Mouse (Mus musculus): ENCODE measurements around the gene Hoxb7. TPM values are rescaled to one million over a fixed set of nuclear protein-coding genes. Genes with fewer than 3 reads are reported as not detected.
A peak's percentile ranks its signal among the peaks of the same experiment; 100 is the strongest.

Gene Hoxb7
- polyA plus RNA-seq, 1 experiment from 2014 or later, result 29.3 TPM

GRCm38 (mm10) chr11:96296997-96297396 is 10.6 kb downstream of the Hoxb7 start:
- Histone ChIP-seq H3K27ac (ENCODE audit: low read depth, low read length) (peak overlapping the region; percentile 57; the same call in 1 of the 2 replicates), H3K4me2 (ENCODE audit: low read length) (peak overlapping the region; percentile 34), H3K9ac (ENCODE audit: low read depth, low read length) (peak overlapping the region; percentile 47; the same call in 1 of the 2 replicates)

GRCm38 (mm10) chr11:96297428-96297827 is 11.0 kb downstream of the Hoxb7 start:
- H3K36me3 ChIP-seq (ENCODE audit: control insufficient read depth, insufficient read depth, low read length), result no peaks in the 10 kb centered on the region
- H3K9ac ChIP-seq (ENCODE audit: low read depth, low read length), result no peak overlapping the region
- H3K4me2 ChIP-seq (ENCODE audit: low read length), result peak overlapping the region; percentile 34
- no peak overlapping the region for H3K27ac ChIP-seq (ENCODE audit: low read depth, low read length)
- peak overlapping the region; percentile 35 for H3K4me3 ChIP-seq (ENCODE audit: low read length)
- H3K9me3 ChIP-seq (ENCODE audit: control insufficient read depth, low read length), result no peaks in the 10 kb centered on the region
- H3K4me1 ChIP-seq (ENCODE audit: control insufficient read depth, insufficient read depth, low read depth, low read length), result no peaks in the 10 kb centered on the region
- H3K27me3 ChIP-seq (replicated peaks; ENCODE audit: control insufficient read depth, insufficient read depth, low read length), result peaks cover 54% of the 10 kb centered on the region
- ATAC-seq, result no peak
- WGBS, result 4% methylated on average over 3 of the region's 3 CpGs

More at GRCm38 (mm10) chr11:96296997-96297396, 10.6 kb downstream of the Hoxb7 start:
- Histone ChIP-seq H3K4me1 (ENCODE audit: control insufficient read depth, insufficient read depth, low read depth, low read length) (no peaks in the 10 kb centered on the region), H3K9me3 (ENCODE audit: control insufficient read depth, low read length) (no peaks in the 10 kb centered on the region), H3K4me3 (ENCODE audit: low read length) (peak overlapping the region; percentile 35), H3K36me3 (ENCODE audit: control insufficient read depth, insufficient read depth, low read length) (no peaks in the 10 kb centered on the region), H3K27me3 (replicated peaks; ENCODE audit: control insufficient read depth, insufficient read depth, low read length) (peaks cover 51% of the 10 kb centered on the region)
- 8% methylated on average over 2 of the region's 2 CpGs for WGBS
- ATAC-seq, result no peak

- Histone ChIP-seq H3K4me1 (ENCODE audit: control insufficient read depth, insufficient read depth, low read depth, low read length) (no peaks in the 10 kb centered on the region), H3K4me2 (ENCODE audit: low read length) (peak overlapping the region; percentile 34), H3K9ac (ENCODE audit: low read depth, low read length) (0 out of 2 replicates have a peak overlapping the region, but pooled peaks have one; percentile 16), H3K27ac (ENCODE audit: low read depth, low read length) (peak overlapping the region; percentile 26; the same call in 1 of the 2 replicates), H3K4me3 (ENCODE audit: low read length) (peak overlapping the region; percentile 44), H3K36me3 (ENCODE audit: control insufficient read depth, insufficient read depth, low read length) (no peaks in the 10 kb centered on the region), H3K9me3 (ENCODE audit: control insufficient read depth, low read length) (no peaks in the 10 kb centered on the region), H3K27me3 (replicated peaks; ENCODE audit: control insufficient read depth, insufficient read depth, low read length) (peaks cover 48% of the 10 kb centered on the region)
- 5% methylated on average over 11 of the region's 11 CpGs for WGBS
- no peak for ATAC-seq
Measured at GRCm38 (mm10) chr11:96297968-96298635, 11.7 kb downstream of the Hoxb7 start.

GRCm38 (mm10) chr11:96298895-96299667 is 12.7 kb downstream of the Hoxb7 start:
- Histone ChIP-seq H3K9me3 (ENCODE audit: control insufficient read depth, low read length) (no peaks in the 10 kb centered on the region), H3K4me1 (ENCODE audit: control insufficient read depth, insufficient read depth, low read depth, low read length) (no peaks in the 10 kb centered on the region), H3K36me3 (ENCODE audit: control insufficient read depth, insufficient read depth, low read length) (no peaks in the 10 kb centered on the region), H3K27ac (ENCODE audit: low read depth, low read length) (peak overlapping the region; percentile 70), H3K4me3 (ENCODE audit: low read length) (peak overlapping the region; percentile 44), H3K4me2 (ENCODE audit: low read length) (peak overlapping the region; percentile 62), H3K9ac (ENCODE audit: low read depth, low read length) (peak overlapping the region; percentile 61; the same call in 1 of the 2 replicates), H3K27me3 (replicated peaks; ENCODE audit: control insufficient read depth, insufficient read depth, low read length) (peaks cover 42% of the 10 kb centered on the region)
- WGBS, result 1% methylated on average over 57 of the region's 66 CpGs
- no peak for ATAC-seq

- Histone ChIP-seq H3K36me3 (ENCODE audit: control insufficient read depth, insufficient read depth, low read length) (no peaks in the 10 kb centered on the region), H3K4me3 (ENCODE audit: low read length) (peak overlapping the region; percentile 44), H3K27ac (ENCODE audit: low read depth, low read length) (peak overlapping the region; percentile 42), H3K27me3 (replicated peaks; ENCODE audit: control insufficient read depth, insufficient read depth, low read length) (peaks cover 41% of the 10 kb centered on the region), H3K9me3 (ENCODE audit: control insufficient read depth, low read length) (no peaks in the 10 kb centered on the region), H3K4me2 (ENCODE audit: low read length) (peak overlapping the region; percentile 62), H3K9ac (ENCODE audit: low read depth, low read length) (peak overlapping the region; percentile 61), H3K4me1 (ENCODE audit: control insufficient read depth, insufficient read depth, low read depth, low read length) (no peaks in the 10 kb centered on the region)
- no peak for ATAC-seq
- 2% methylated on average over 9 of the region's 9 CpGs for WGBS
Measured at GRCm38 (mm10) chr11:96299781-96300180, 13.4 kb downstream of the Hoxb7 start.

GRCm38 (mm10) chr11:96300354-96301063 is 14.1 kb downstream of the Hoxb7 start:
- H3K27me3 ChIP-seq (replicated peaks; ENCODE audit: control insufficient read depth, insufficient read depth, low read length), result peaks cover 42% of the 10 kb centered on the region

GRCm38 (mm10) chr11:96301064-96301431 is 14.6 kb downstream of the Hoxb7 start:
- WGBS, result 4% methylated on average over 10 of the region's 10 CpGs
- H3K4me1 ChIP-seq (ENCODE audit: control insufficient read depth, insufficient read depth, low read depth, low read length), result no peaks in the 10 kb centered on the region

More at GRCm38 (mm10) chr11:96300354-96301063, 14.1 kb downstream of the Hoxb7 start:
- H3K36me3 ChIP-seq (ENCODE audit: control insufficient read depth, insufficient read depth, low read length), result no peaks in the 10 kb centered on the region
- peak overlapping the region; percentile 2; the same call in 1 of the 2 replicates for H3K9ac ChIP-seq (ENCODE audit: low read depth, low read length)
- peak overlapping the region; percentile 44 for H3K4me3 ChIP-seq (ENCODE audit: low read length)
- H3K4me2 ChIP-seq (ENCODE audit: low read length), result peak overlapping the region; percentile 62
- H3K27ac ChIP-seq (ENCODE audit: low read depth, low read length), result peak overlapping the region; percentile 53
- WGBS, result 3% methylated on average over 33 of the region's 35 CpGs
- H3K4me1 ChIP-seq (ENCODE audit: control insufficient read depth, insufficient read depth, low read depth, low read length), result no peaks in the 10 kb centered on the region
- no peak for ATAC-seq
- no peaks in the 10 kb centered on the region for H3K9me3 ChIP-seq (ENCODE audit: control insufficient read depth, low read length)

GRCm38 (mm10) chr11:96301837-96302236 is 15.4 kb downstream of the Hoxb7 start:
- H3K36me3 ChIP-seq (ENCODE audit: control insufficient read depth, insufficient read depth, low read length), result no peaks in the 10 kb centered on the region
- H3K27ac ChIP-seq (ENCODE audit: low read depth, low read length), result peak overlapping the region; percentile 60
- H3K4me2 ChIP-seq (ENCODE audit: low read length), result peak overlapping the region; percentile 62
- H3K9me3 ChIP-seq (ENCODE audit: control insufficient read depth, low read length), result no peaks in the 10 kb centered on the region
- no peaks in the 10 kb centered on the region for H3K4me1 ChIP-seq (ENCODE audit: control insufficient read depth, insufficient read depth, low read depth, low read length)
- peak overlapping the region; percentile 57 for H3K9ac ChIP-seq (ENCODE audit: low read depth, low read length)
- ATAC-seq, result peak; percentile 54; the same call in 1 of the 2 replicates
- peaks cover 42% of the 10 kb centered on the region for H3K27me3 ChIP-seq (replicated peaks; ENCODE audit: control insufficient read depth, insufficient read depth, low read length)
- H3K4me3 ChIP-seq (ENCODE audit: low read length), result peak overlapping the region; percentile 43
- WGBS, result 1% methylated on average over 15 of the region's 15 CpGs

More at GRCm38 (mm10) chr11:96301064-96301431, 14.6 kb downstream of the Hoxb7 start:
- Histone ChIP-seq H3K9me3 (ENCODE audit: control insufficient read depth, low read length) (no peaks in the 10 kb centered on the region), H3K4me2 (ENCODE audit: low read length) (peak overlapping the region; percentile 62), H3K36me3 (ENCODE audit: control insufficient read depth, insufficient read depth, low read length) (no peaks in the 10 kb centered on the region), H3K27ac (ENCODE audit: low read depth, low read length) (peak overlapping the region; percentile 53), H3K4me3 (ENCODE audit: low read length) (peak overlapping the region; percentile 44), H3K9ac (ENCODE audit: low read depth, low read length) (peak overlapping the region; percentile 1; the same call in 1 of the 2 replicates), H3K27me3 (replicated peaks; ENCODE audit: control insufficient read depth, insufficient read depth, low read length) (peaks cover 42% of the 10 kb centered on the region)
- ATAC-seq, result no peak

Data from hindbrain, embryonic 16.5 days (tissue).